Mouse (Mus musculus) heart, postnatal 4 days (tissue): ENCODE results near the gene Selenoi. TPM values are rescaled to one million over a fixed set of nuclear protein-coding genes. Genes with fewer than 3 reads are reported as not detected.

Experiments used
- DNase-seq: peaks from one replicate; pipeline ENCODE4 v3.0.0; 2021
- total RNA-seq, 2 experiments: library from RNA; stranded (reverse); gene quantifications; 2 replicates each; pipeline ENCODE4 v1.2.3; 2021

Gene Selenoi
- total RNA-seq, 2 experiments from 2014 or later = 22.8 to 24.9 TPM

- no peak for DNase-seq
These were observed 6.2 kb downstream of the Selenoi start for GRCm38 (mm10) chr5:30238533-30238932.

GRCm38 (mm10) chr5:30240552-30240951, 8.2 kb downstream of the Selenoi start:
- no peak for DNase-seq

GRCm38 (mm10) chr5:30242410-30242809, 10.0 kb downstream of the Selenoi start:
- no peak for DNase-seq

- DNase-seq = peak; percentile 24
These were observed 11.4 kb downstream of the Selenoi start for GRCm38 (mm10) chr5:30243741-30244140.

GRCm38 (mm10) chr5:30245861-30246416, 13.6 kb downstream of the Selenoi start:
- DNase-seq = no peak

- peak; percentile 13 for DNase-seq
These were observed 15.3 kb downstream of the Selenoi start for GRCm38 (mm10) chr5:30247666-30248065.

GRCm38 (mm10) chr5:30255567-30256354, 23.4 kb downstream of the Selenoi start:
- no peak for DNase-seq

GRCm38 (mm10) chr5:30258776-30259175, 26.4 kb downstream of the Selenoi start:
- no peak for DNase-seq

GRCm38 (mm10) chr5:30270571-30271190, 38.3 kb downstream of the Selenoi start:
- peak; percentile 30 for DNase-seq

GRCm38 (mm10) chr5:30271599-30272281, 39.4 kb downstream of the Selenoi start:
- DNase-seq = peak; percentile 20

- DNase-seq = no peak
These were observed 44.0 kb downstream of the Selenoi start for GRCm38 (mm10) chr5:30276361-30276760.

GRCm38 (mm10) chr5:30278952-30279351, 46.6 kb downstream of the Selenoi start:
- DNase-seq = no peak

- DNase-seq = no peak
These were observed 47.1 kb downstream of the Selenoi start for GRCm38 (mm10) chr5:30279446-30279845.

GRCm38 (mm10) chr5:30280864-30281263, 48.5 kb downstream of the Selenoi start:
- no peak for DNase-seq

- DNase-seq = peak; percentile 64
These were observed 48.9 kb downstream of the Selenoi start, which contains the start of gene Drc1 for GRCm38 (mm10) chr5:30281291-30281732. Drc1 (plus strand) TSS chr5:30281388.

GRCm38 (mm10) chr5:30285944-30286799, 53.8 kb downstream of the Selenoi start:
- no peak for DNase-seq

- no peak for DNase-seq
These were observed 54.9 kb downstream of the Selenoi start for GRCm38 (mm10) chr5:30287106-30287882.
